ENCODE assay signal across 8 mouse cellular contexts in the genomic region with DNA sequence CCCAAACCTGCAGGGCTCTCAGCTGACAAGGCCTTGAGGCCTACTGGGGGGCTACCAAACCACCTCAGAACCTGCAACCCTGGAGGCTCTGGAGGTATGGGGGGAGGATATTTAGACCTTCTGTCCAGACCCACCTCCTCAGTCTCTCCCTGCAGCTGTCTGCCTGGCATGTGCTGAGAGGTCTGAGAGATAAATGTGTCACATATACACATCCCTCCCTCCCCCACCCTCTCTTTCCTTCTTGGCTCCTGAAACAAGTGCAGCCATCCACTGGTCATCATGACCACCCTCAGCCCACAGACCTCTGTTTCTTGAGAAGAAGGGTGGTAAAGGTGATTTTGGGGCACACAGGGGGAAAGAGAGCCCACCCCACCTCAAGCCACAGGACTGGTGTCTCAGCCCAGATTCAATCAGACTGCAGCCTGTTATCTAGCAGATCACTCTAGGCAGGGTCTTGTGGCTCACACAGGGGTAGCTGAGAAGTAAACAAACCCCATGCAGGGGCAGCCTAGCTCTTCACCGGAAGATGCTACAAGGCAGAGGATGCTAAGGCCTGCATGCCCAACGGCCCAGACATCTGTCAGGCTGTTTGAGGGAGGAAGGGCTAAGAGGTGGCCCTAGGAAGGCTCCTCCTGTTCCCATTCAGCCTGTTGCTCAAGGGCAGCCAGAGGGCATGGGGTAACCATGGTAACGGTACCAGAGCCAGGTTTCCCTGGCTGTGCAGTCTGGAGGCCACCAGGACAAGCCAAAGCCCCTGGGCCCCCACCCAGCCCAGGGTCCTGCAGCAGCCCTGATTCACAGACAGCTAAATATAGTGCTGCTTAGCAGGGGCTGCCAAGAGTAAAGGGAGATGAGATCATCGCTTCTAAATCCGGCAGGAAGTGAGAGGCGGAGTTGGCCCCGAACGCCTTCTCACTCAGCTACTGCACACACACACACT. TPM values are rescaled to one million over a fixed set of nuclear protein-coding genes. Genes with fewer than 3 reads are reported as not detected.
DNase-seq lines count a peak whose midpoint lies in the region; ATAC-seq and TF ChIP-seq lines count a peak whose summit lies in the region.

No protein-coding gene starts in this region.

- peak overlapping the region; percentile 89 for H3K27ac ChIP-seq in bone marrow macrophage, adult 2 months (ENCODE audit: insufficient read depth, low read depth, low read length)
- peak overlapping the region; percentile 67 for H3K27ac ChIP-seq in embryonic fibroblast, embryonic 13.5 days (ENCODE audit: insufficient read depth, low read length)
- H3K27ac ChIP-seq in heart, embryonic 11.5 days (ENCODE audit: low read depth, low read length), result peak overlapping the region; percentile 94
- peak overlapping the region; percentile 75 for H3K27ac ChIP-seq in limb, embryonic 12.5 days
- H3K27ac ChIP-seq in midbrain, embryonic 13.5 days, result peak overlapping the region; percentile 53

- H3K27me3 ChIP-seq in heart, embryonic 11.5 days (ENCODE audit: control insufficient read depth, insufficient read depth, low read length), result no peaks in the 10 kb centered on the region; the same call in 1 of the 2 replicates
- H3K27me3 ChIP-seq in limb, embryonic 12.5 days, result peaks cover 15% of the 10 kb centered on the region
- H3K27me3 ChIP-seq in midbrain, embryonic 13.5 days, result peaks cover 15% of the 10 kb centered on the region

- WGBS in heart, embryonic 11.5 days (ENCODE audit: insufficient replicate concordance), result 6% methylated on average over 8 of the region's 8 CpGs
- WGBS in limb, embryonic 12.5 days, result 10% methylated on average over 7 of the region's 8 CpGs
- 10% methylated on average over 8 of the region's 8 CpGs for WGBS in midbrain, embryonic 13.5 days

- no peak for TF ChIP-seq POLR2A in bone marrow macrophage, adult 2 months (IDR thresholded peaks at IDR 0.05; ENCODE audit: borderline replicate concordance, low read depth, low read length)
- no peak for TF ChIP-seq POLR2A in embryonic fibroblast, embryonic 13.5 days (IDR thresholded peaks at IDR 0.05; ENCODE audit: low read depth, low read length)

- no peaks in the 10 kb centered on the region for H3K9me3 ChIP-seq in heart, embryonic 11.5 days (replicated peaks; ENCODE audit: control insufficient read depth, low read length)
- no peaks in the 10 kb centered on the region for H3K9me3 ChIP-seq in limb, embryonic 12.5 days
- H3K9me3 ChIP-seq in midbrain, embryonic 13.5 days, result no peaks in the 10 kb centered on the region

- no peak overlapping the region for H3K4me3 ChIP-seq in bone marrow macrophage, adult 2 months (ENCODE audit: insufficient read depth, low read length)
- no peak overlapping the region for H3K4me3 ChIP-seq in embryonic fibroblast, embryonic 13.5 days (ENCODE audit: insufficient read depth, low read length)
- H3K4me3 ChIP-seq in heart, embryonic 11.5 days (ENCODE audit: low read depth, low read length), result no peak overlapping the region
- no peak overlapping the region for H3K4me3 ChIP-seq in limb, embryonic 12.5 days (replicated peaks)
- no peak overlapping the region for H3K4me3 ChIP-seq in midbrain, embryonic 13.5 days (replicated peaks)

- no peaks in the 10 kb centered on the region for H3K36me3 ChIP-seq in heart, embryonic 11.5 days (ENCODE audit: control insufficient read depth, insufficient read depth, low read length)
- H3K36me3 ChIP-seq in limb, embryonic 12.5 days, result no peaks in the 10 kb centered on the region
- no peaks in the 10 kb centered on the region for H3K36me3 ChIP-seq in midbrain, embryonic 13.5 days

- TF ChIP-seq CTCF in bone marrow macrophage, adult 2 months (IDR thresholded peaks at IDR 0.05; ENCODE audit: low read depth, low read length), result no peak
- TF ChIP-seq CTCF in embryonic fibroblast, embryonic 13.5 days (IDR thresholded peaks at IDR 0.05; ENCODE audit: borderline replicate concordance, insufficient read depth, low read length), result no peak

- peak overlapping the region; percentile 52 for H3K9ac ChIP-seq in heart, embryonic 11.5 days (ENCODE audit: low read depth, low read length)
- no peak overlapping the region for H3K9ac ChIP-seq in limb, embryonic 12.5 days (replicated peaks)
- H3K9ac ChIP-seq in midbrain, embryonic 13.5 days (replicated peaks), result 0 out of 2 replicates have a peak overlapping the region, but pooled peaks have one; percentile 2

- peak; percentile 92 for DNase-seq in 3T3-L1 (ENCODE audit: low read depth, low spot score)
- DNase-seq in kidney, adult 9 months, result peak; percentile 73
- DNase-seq in skeletal muscle tissue, adult 2 months (ENCODE audit: low read depth, low spot score), result peak; percentile 94

- peak overlapping the region; percentile 34 for H3K4me2 ChIP-seq in heart, embryonic 11.5 days
- no peak overlapping the region for H3K4me2 ChIP-seq in limb, embryonic 12.5 days
- H3K4me2 ChIP-seq in midbrain, embryonic 13.5 days (replicated peaks), result no peak overlapping the region

- peak; percentile 85 for ATAC-seq in heart, embryonic 11.5 days (replicated peaks; ENCODE audit: insufficient number of reproducible peaks, low FRiP score, low TSS enrichment)
- peak; percentile 85 for ATAC-seq in limb, embryonic 12.5 days (ENCODE audit: insufficient number of reproducible peaks, insufficient read depth, low FRiP score, low TSS enrichment, low read depth)
- ATAC-seq in midbrain, embryonic 13.5 days, result peak; percentile 85

- H3K4me1 ChIP-seq in bone marrow macrophage, adult 2 months (ENCODE audit: control insufficient read depth, insufficient read depth, low read length), result peaks cover 44% of the 10 kb centered on the region
- peaks cover 22% of the 10 kb centered on the region for H3K4me1 ChIP-seq in embryonic fibroblast, embryonic 13.5 days (ENCODE audit: control insufficient read depth, insufficient read depth, low read length)
- H3K4me1 ChIP-seq in heart, embryonic 11.5 days (ENCODE audit: control insufficient read depth, insufficient read depth, low read length), result peaks cover 37% of the 10 kb centered on the region
- peaks cover 19% of the 10 kb centered on the region for H3K4me1 ChIP-seq in limb, embryonic 12.5 days (replicated peaks)
- H3K4me1 ChIP-seq in midbrain, embryonic 13.5 days (replicated peaks), result peaks cover 18% of the 10 kb centered on the region

RNA-seq across cellular contexts. Expression of a gene that starts 44.6 kb away (rescaled TPM):
- polyA plus RNA-seq in bone marrow macrophage, adult 2 months (2012; ENCODE audit: insufficient read depth, insufficient read length, missing spikeins), result 48.1 and 50.0 TPM in 2 replicates
- polyA plus RNA-seq in embryonic fibroblast, embryonic 13.5 days (2011; ENCODE audit: insufficient read length, low read depth, missing spikeins), result 105 and 114 TPM in 2 replicates
- 19.3 and 25.4 TPM in 2 replicates for polyA plus RNA-seq in heart, embryonic 11.5 days (2014; fragmentation: Nextera tagmentation; extraction: Ambion mirVana)
- 52.8 and 57.9 TPM in 2 replicates for polyA plus RNA-seq in limb, embryonic 12.5 days (2016; fragmentation: Nextera tagmentation; extraction: Ambion mirVana)
- polyA plus RNA-seq in midbrain, embryonic 13.5 days (2015; fragmentation: Nextera tagmentation; extraction: Ambion mirVana), result 78.8 and 84.0 TPM in 2 replicates

RNA-seq across cellular contexts. Expression of a gene that starts 50.2 kb away (rescaled TPM):
- polyA plus RNA-seq in bone marrow macrophage, adult 2 months (2012; ENCODE audit: insufficient read depth, insufficient read length, missing spikeins), result not detected in 2 replicates
- polyA plus RNA-seq in embryonic fibroblast, embryonic 13.5 days (2011; ENCODE audit: insufficient read length, low read depth, missing spikeins), result 0.30 TPM in 1 of 2 replicates, not detected in the other
- 2.0 and 2.6 TPM in 2 replicates for polyA plus RNA-seq in heart, embryonic 11.5 days (2014; fragmentation: Nextera tagmentation; extraction: Ambion mirVana)
- 0.78 and 0.90 TPM in 2 replicates for polyA plus RNA-seq in limb, embryonic 12.5 days (2016; fragmentation: Nextera tagmentation; extraction: Ambion mirVana)
- 6.1 and 6.8 TPM in 2 replicates for polyA plus RNA-seq in midbrain, embryonic 13.5 days (2015; fragmentation: Nextera tagmentation; extraction: Ambion mirVana)
